Mouse (Mus musculus) limb, embryonic 14.5 days (tissue): Measurements from ENCODE around the gene Gm9821. TPM values are rescaled to one million over a fixed set of nuclear protein-coding genes. Genes with fewer than 3 reads are reported as not detected.

Source experiments
- ATAC-seq: fragments of 200-750 bp; cut with Nextera tagmentation; 2 replicates; pipeline ENCODE4 v1.8.0; 2017; ENCODE audit warnings: low read depth, moderate number of reproducible peaks, moderate TSS enrichment; ENCODE audit not compliant: low FRiP score
- DNase-seq: peaks from one replicate; pipeline ENCODE4 v3.0.0-alpha.2; 2015; ENCODE audit warnings: low spot score
- H3K27ac ChIP-seq: fragments of 300-500 bp; sonication (generic); replicated peaks from 2 replicates; pipeline ENCODE4 v1.5.1; 2014; ENCODE audit warnings: low read depth, mild to moderate bottlenecking, low read length, moderate library complexity, mixed read lengths
- H3K27me3 ChIP-seq: fragments of 300-500 bp; sonication (generic); 2 replicates; pipeline ENCODE4 v1.6.1; 2014; ENCODE audit warnings: low read length, mixed read lengths; ENCODE audit not compliant: control insufficient read depth, insufficient read depth
- H3K36me3 ChIP-seq: fragments of 300-500 bp; sonication (generic); 2 replicates; pipeline ENCODE4 v1.6.1; 2014; ENCODE audit warnings: mild to moderate bottlenecking, low read length, moderate library complexity, mixed read lengths; ENCODE audit not compliant: control insufficient read depth, insufficient read depth
- H3K4me1 ChIP-seq: fragments of 300-500 bp; sonication (generic); 2 replicates; pipeline ENCODE4 v1.6.1; 2014; ENCODE audit warnings: antibody characterized with exemption, low read length, mixed read lengths; ENCODE audit not compliant: control insufficient read depth, insufficient read depth
- H3K4me2 ChIP-seq: fragments of 300-500 bp; sonication (generic); replicated peaks from 2 replicates; pipeline ENCODE4 v1.6.1; 2014; ENCODE audit warnings: low read depth, mild to moderate bottlenecking, low read length, moderate library complexity; ENCODE audit not compliant: severe bottlenecking
- H3K4me3 ChIP-seq: fragments of 300-500 bp; sonication (generic); replicated peaks from 2 replicates; pipeline ENCODE4 v1.5.1; 2014; ENCODE audit warnings: low read length
- H3K9ac ChIP-seq: fragments of 300-500 bp; sonication (generic); 2 replicates; pipeline ENCODE4 v1.6.1; 2014; ENCODE audit warnings: mild to moderate bottlenecking, low read depth, low read length, moderate library complexity; ENCODE audit not compliant: severe bottlenecking
- H3K9me3 ChIP-seq: fragments of 300-500 bp; sonication (generic); 2 replicates; pipeline ENCODE4 v1.6.1; 2016; ENCODE audit warnings: low read length; ENCODE audit not compliant: control insufficient read depth
- POLR2A ChIP-seq: fragments of 200-500 bp; IDR thresholded peaks from 2 replicates; pipeline ENCODE4 v1.8.0; 2012; ENCODE audit warnings: inconsistent platforms, mild to moderate bottlenecking, moderate library complexity, borderline replicate concordance; ENCODE audit not compliant: insufficient read depth, insufficient read length; ENCODE audit errors: extremely low read depth
- WGBS: fragments of 180-500 bp; shearing (Covaris S2); extraction: QIAGEN DNeasy Blood & Tissue Kit; methylation state at CpG from one replicate; pipeline ENCODE4 v1.1.7; 2014; 5-methylcytosine and 5-hydroxymethylcytosine counted together
- polyA plus RNA-seq, 2 experiments: library from polyadenylated mRNA; depleted of rRNA in 1 of 2; stranded (reverse) in 1 of 2; unstranded in 1 of 2; fragments of >200 nt; fragmentation: Nextera tagmentation in 1 of 2; extraction: Ambion mirVana in 1 of 2; gene quantifications; 2 replicates each; pipeline versions ENCODE4 v1.2.1 to v1.2.3; 2012 to 2014

Gene Gm9821
- polyA plus RNA-seq, 2 experiments = 0.56 TPM; not detected in 1

DNA sequence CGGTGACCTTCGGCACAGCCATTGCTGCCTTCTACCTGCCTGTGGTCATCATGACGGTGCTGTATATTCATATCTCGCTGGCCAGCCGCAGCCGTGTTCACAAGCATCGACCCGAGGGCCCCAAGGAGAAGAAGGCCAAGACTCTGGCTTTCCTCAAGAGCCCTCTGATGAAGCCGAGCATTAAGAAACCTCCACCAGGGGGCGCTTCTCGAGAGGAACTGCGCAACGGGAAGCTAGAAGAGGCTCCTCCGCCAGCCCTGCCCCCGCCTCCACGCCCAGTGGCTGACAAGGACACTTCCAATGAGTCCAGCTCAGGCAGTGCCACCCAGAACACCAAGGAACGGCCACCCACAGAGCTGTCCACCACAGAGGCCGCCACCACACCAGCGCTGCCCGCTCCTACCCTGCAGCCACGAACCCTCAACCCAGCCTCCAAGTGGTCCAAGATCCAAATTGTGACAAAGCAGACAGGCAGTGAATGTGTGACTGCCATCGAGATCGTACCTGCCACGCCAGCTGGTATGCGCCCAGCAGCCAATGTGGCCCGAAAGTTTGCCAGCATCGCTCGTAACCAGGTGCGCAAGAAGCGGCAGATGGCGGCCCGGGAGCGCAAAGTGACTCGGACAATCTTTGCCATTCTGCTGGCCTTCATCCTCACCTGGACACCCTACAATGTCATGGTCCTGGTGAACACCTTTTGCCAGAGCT lies 17.5 kb upstream of the Gm9821 start:
- H3K4me3 ChIP-seq = no peak overlapping the region
- no peak overlapping the region for H3K4me2 ChIP-seq
- peaks cover 7% of the 10 kb centered on the region; the same call in 1 of the 2 replicates for H3K36me3 ChIP-seq
- peak; percentile 73 for DNase-seq
- H3K9ac ChIP-seq = no peak overlapping the region
- H3K27ac ChIP-seq = no peak overlapping the region
- WGBS = 40% methylated on average over 32 of the region's 34 CpGs
- peaks cover 19% of the 10 kb centered on the region for H3K4me1 ChIP-seq
- H3K9me3 ChIP-seq = no peaks in the 10 kb centered on the region
- no peak for ATAC-seq
- H3K27me3 ChIP-seq = peaks cover 10% of the 10 kb centered on the region
- no peak for TF ChIP-seq POLR2A

GRCm38 (mm10) chr2:91928534-91929350 lies 16.8 kb upstream of the Gm9821 start:
- ATAC-seq = no peak
- Histone ChIP-seq H3K9ac (no peak overlapping the region), H3K9me3 (no peaks in the 10 kb centered on the region), H3K4me1 (peaks cover 24% of the 10 kb centered on the region), H3K27me3 (peaks cover 3% of the 10 kb centered on the region), H3K27ac (no peak overlapping the region), H3K4me3 (no peak overlapping the region), H3K36me3 (peaks cover 7% of the 10 kb centered on the region; the same call in 1 of the 2 replicates), H3K4me2 (no peak overlapping the region)
- WGBS = 71% methylated on average over 22 of the region's 23 CpGs
- DNase-seq = no peak
- TF ChIP-seq POLR2A = no peak

GRCm38 (mm10) chr2:91929455-91929854 lies 16.0 kb upstream of the Gm9821 start:
- peaks cover 11% of the 10 kb centered on the region; the same call in 1 of the 2 replicates for H3K36me3 ChIP-seq
- no peaks in the 10 kb centered on the region for H3K27me3 ChIP-seq
- TF ChIP-seq POLR2A = no peak
- H3K9me3 ChIP-seq = no peaks in the 10 kb centered on the region
- H3K9ac ChIP-seq = no peak overlapping the region
- H3K27ac ChIP-seq = no peak overlapping the region
- H3K4me1 ChIP-seq = peaks cover 22% of the 10 kb centered on the region
- no peak for DNase-seq
- WGBS = 64% methylated on average over 3 of the region's 3 CpGs
- no peak for ATAC-seq
- peak overlapping the region; percentile 81 for H3K4me2 ChIP-seq
- peak overlapping the region; percentile 73 for H3K4me3 ChIP-seq

DNA sequence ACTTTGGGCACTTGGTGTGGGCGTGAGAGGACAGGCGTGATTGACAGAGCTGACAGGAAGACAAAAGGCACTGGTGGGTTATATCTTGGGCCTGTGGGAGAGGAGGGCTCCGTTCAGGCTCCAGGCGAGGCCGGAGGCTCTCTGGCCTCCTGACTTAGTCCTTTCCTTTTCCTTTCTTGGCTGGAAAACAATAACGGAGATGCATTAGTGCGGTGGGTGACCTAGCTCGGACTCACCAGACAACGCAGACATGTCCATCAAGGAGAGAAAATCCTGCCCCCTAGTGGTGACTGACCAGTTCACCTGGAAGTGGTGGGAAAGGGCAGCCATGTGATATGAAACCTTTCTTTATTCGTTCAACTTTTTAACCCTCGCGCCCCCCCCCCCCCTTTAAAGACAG lies 15.6 kb upstream of the Gm9821 start:
- Histone ChIP-seq H3K27me3 (no peaks in the 10 kb centered on the region), H3K4me3 (peak overlapping the region; percentile 73), H3K4me2 (peak overlapping the region; percentile 81), H3K9ac (peak overlapping the region; percentile 99; the same call in 1 of the 2 replicates), H3K9me3 (no peaks in the 10 kb centered on the region), H3K36me3 (peaks cover 13% of the 10 kb centered on the region; the same call in 1 of the 2 replicates), H3K27ac (no peak overlapping the region), H3K4me1 (peaks cover 22% of the 10 kb centered on the region)
- TF ChIP-seq POLR2A = no peak
- 0 out of 2 replicates have a peak, but pooled peaks have one; percentile 20 for ATAC-seq
- 11% methylated on average over 12 of the region's 12 CpGs for WGBS
- DNase-seq = peak; percentile 90

DNA sequence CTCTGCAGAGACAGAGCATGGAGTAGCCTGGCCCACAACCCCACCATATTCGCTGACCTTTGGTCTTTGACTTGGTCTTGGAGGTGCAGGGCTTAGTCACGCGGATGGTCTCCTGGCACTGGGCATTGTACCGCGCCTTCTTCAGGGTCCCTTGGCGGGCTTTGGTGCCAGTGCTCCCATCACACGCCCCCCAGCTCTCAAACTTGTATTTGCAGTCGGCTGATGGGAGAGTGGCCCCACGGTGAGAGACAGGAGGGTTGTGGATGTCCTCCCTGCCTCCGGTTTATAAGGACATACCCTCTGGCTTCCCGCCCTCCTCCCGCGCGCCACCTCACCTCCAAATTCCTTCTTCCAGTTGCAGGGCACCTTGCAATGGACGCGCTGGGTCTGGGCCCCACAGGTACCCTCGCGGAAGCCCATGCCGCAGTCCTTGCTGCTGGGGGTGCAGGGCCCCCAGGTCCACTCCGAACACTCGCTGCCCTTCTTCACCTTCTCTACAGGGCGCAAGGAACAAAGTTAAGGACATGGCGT lies 14.7 kb upstream of the Gm9821 start:
- peaks cover 22% of the 10 kb centered on the region for H3K4me1 ChIP-seq
- ATAC-seq (no peak), DNase-seq (no peak)
- H3K36me3 ChIP-seq = peaks cover 22% of the 10 kb centered on the region
- peak overlapping the region; percentile 81 for H3K4me2 ChIP-seq
- WGBS = 2% methylated on average over 22 of the region's 23 CpGs
- peak; percentile 36; the same call in 1 of the 2 replicates for TF ChIP-seq POLR2A
- H3K27ac ChIP-seq = peak overlapping the region; percentile 99
- no peaks in the 10 kb centered on the region for H3K27me3 ChIP-seq
- no peaks in the 10 kb centered on the region for H3K9me3 ChIP-seq
- H3K4me3 ChIP-seq = peak overlapping the region; percentile 73
- H3K9ac ChIP-seq = peak overlapping the region; percentile 99
